Mouse (Mus musculus): ENCODE data around the gene Abcc4. TPM values are rescaled to one million over a fixed set of nuclear protein-coding genes. Genes with fewer than 3 reads are reported as not detected.

The Abcc4 gene
- polyA plus RNA-seq, 1 experiment = 0.06 TPM

GRCm38 (mm10) chr14:118735114-118735513 lies 29.1 kb upstream of the Abcc4 start:
- no peaks in the 10 kb centered on the region for H3K9me3 ChIP-seq (ENCODE audit: control insufficient read depth, low read length)
- TF ChIP-seq GATA1 (IDR thresholded peaks at IDR 0.05; ENCODE audit: low read length) = no peak
- no peak for TF ChIP-seq TAL1 (IDR thresholded peaks at IDR 0.05; ENCODE audit: low read length)
- H3K27me3 ChIP-seq (ENCODE audit: control insufficient read depth) = 0 out of 2 replicates have a peak, but pooled peaks cover 2% of the 10 kb centered on the region
- H3K4me1 ChIP-seq (ENCODE audit: control insufficient read depth) = no peaks in the 10 kb centered on the region
- no peaks in the 10 kb centered on the region for H3K36me3 ChIP-seq (ENCODE audit: control insufficient read depth)
- no peak overlapping the region for H3K4me3 ChIP-seq (replicated peaks)

GRCm38 (mm10) chr14:118733146-118733545 lies 27.1 kb upstream of the Abcc4 start:
- no peaks in the 10 kb centered on the region for H3K9me3 ChIP-seq (ENCODE audit: control insufficient read depth, low read length)
- no peak overlapping the region for H3K4me3 ChIP-seq (replicated peaks)
- H3K36me3 ChIP-seq (ENCODE audit: control insufficient read depth) = no peaks in the 10 kb centered on the region
- TF ChIP-seq TAL1 (IDR thresholded peaks at IDR 0.05; ENCODE audit: low read length) = no peak
- TF ChIP-seq GATA1 (IDR thresholded peaks at IDR 0.05; ENCODE audit: low read length) = no peak
- H3K4me1 ChIP-seq (ENCODE audit: control insufficient read depth) = no peaks in the 10 kb centered on the region
- H3K27me3 ChIP-seq (ENCODE audit: control insufficient read depth) = 0 out of 2 replicates have a peak, but pooled peaks cover 2% of the 10 kb centered on the region

- Histone ChIP-seq H3K4me3 (replicated peaks) (no peak overlapping the region), H3K4me1 (ENCODE audit: control insufficient read depth) (no peaks in the 10 kb centered on the region), H3K9me3 (ENCODE audit: control insufficient read depth, low read length) (no peaks in the 10 kb centered on the region), H3K36me3 (ENCODE audit: control insufficient read depth) (no peaks in the 10 kb centered on the region), H3K27me3 (ENCODE audit: control insufficient read depth) (no peaks in the 10 kb centered on the region)
- TF ChIP-seq TAL1 (IDR thresholded peaks at IDR 0.05; ENCODE audit: low read length) (no peak), GATA1 (IDR thresholded peaks at IDR 0.05; ENCODE audit: low read length) (no peak)
These were observed 24.6 kb upstream of the Abcc4 start for GRCm38 (mm10) chr14:118730631-118731030.

GRCm38 (mm10) chr14:118725467-118725866 lies 19.4 kb upstream of the Abcc4 start:
- H3K9me3 ChIP-seq (ENCODE audit: control insufficient read depth, low read length) = no peaks in the 10 kb centered on the region
- no peak overlapping the region for H3K4me3 ChIP-seq (replicated peaks)
- H3K36me3 ChIP-seq (ENCODE audit: control insufficient read depth) = no peaks in the 10 kb centered on the region
- H3K4me1 ChIP-seq (ENCODE audit: control insufficient read depth) = no peaks in the 10 kb centered on the region
- no peak for TF ChIP-seq GATA1 (IDR thresholded peaks at IDR 0.05; ENCODE audit: low read length)
- TF ChIP-seq TAL1 (IDR thresholded peaks at IDR 0.05; ENCODE audit: low read length) = no peak
- peaks cover 6% of the 10 kb centered on the region for H3K27me3 ChIP-seq (ENCODE audit: control insufficient read depth)

GRCm38 (mm10) chr14:118723920-118724693 lies 18.1 kb upstream of the Abcc4 start:
- peaks cover 6% of the 10 kb centered on the region for H3K27me3 ChIP-seq (ENCODE audit: control insufficient read depth)
- no peak overlapping the region for H3K4me3 ChIP-seq (replicated peaks)
- no peaks in the 10 kb centered on the region for H3K4me1 ChIP-seq (ENCODE audit: control insufficient read depth)
- no peaks in the 10 kb centered on the region for H3K36me3 ChIP-seq (ENCODE audit: control insufficient read depth)
- no peaks in the 10 kb centered on the region for H3K9me3 ChIP-seq (ENCODE audit: control insufficient read depth, low read length)
- TF ChIP-seq GATA1 (IDR thresholded peaks at IDR 0.05; ENCODE audit: low read length) = no peak
- TF ChIP-seq TAL1 (IDR thresholded peaks at IDR 0.05; ENCODE audit: low read length) = no peak

- H3K9me3 ChIP-seq (ENCODE audit: control insufficient read depth, low read length) = no peaks in the 10 kb centered on the region
- no peak for TF ChIP-seq GATA1 (IDR thresholded peaks at IDR 0.05; ENCODE audit: low read length)
- TF ChIP-seq TAL1 (IDR thresholded peaks at IDR 0.05; ENCODE audit: low read length) = no peak
- peaks cover 17% of the 10 kb centered on the region for H3K27me3 ChIP-seq (ENCODE audit: control insufficient read depth)
- no peaks in the 10 kb centered on the region for H3K4me1 ChIP-seq (ENCODE audit: control insufficient read depth)
- no peaks in the 10 kb centered on the region for H3K36me3 ChIP-seq (ENCODE audit: control insufficient read depth)
- H3K4me3 ChIP-seq (replicated peaks) = no peak overlapping the region
These were observed 13.7 kb upstream of the Abcc4 start for GRCm38 (mm10) chr14:118719566-118720174.

GRCm38 (mm10) chr14:118718576-118718975 lies 12.6 kb upstream of the Abcc4 start:
- no peaks in the 10 kb centered on the region for H3K36me3 ChIP-seq (ENCODE audit: control insufficient read depth)
- TF ChIP-seq TAL1 (IDR thresholded peaks at IDR 0.05; ENCODE audit: low read length) (no peak), GATA1 (IDR thresholded peaks at IDR 0.05; ENCODE audit: low read length) (no peak)
- peaks cover 28% of the 10 kb centered on the region for H3K27me3 ChIP-seq (ENCODE audit: control insufficient read depth)
- no peak overlapping the region for H3K4me3 ChIP-seq (replicated peaks)
- no peaks in the 10 kb centered on the region for H3K4me1 ChIP-seq (ENCODE audit: control insufficient read depth)
- no peaks in the 10 kb centered on the region for H3K9me3 ChIP-seq (ENCODE audit: control insufficient read depth, low read length)

GRCm38 (mm10) chr14:118716372-118717312 lies 10.6 kb upstream of the Abcc4 start:
- no peak overlapping the region for H3K4me3 ChIP-seq (replicated peaks)
- H3K9me3 ChIP-seq (ENCODE audit: control insufficient read depth, low read length) = no peaks in the 10 kb centered on the region
- peaks cover 4% of the 10 kb centered on the region for H3K4me1 ChIP-seq (ENCODE audit: control insufficient read depth)
- no peaks in the 10 kb centered on the region for H3K36me3 ChIP-seq (ENCODE audit: control insufficient read depth)
- TF ChIP-seq TAL1 (IDR thresholded peaks at IDR 0.05; ENCODE audit: low read length) (no peak), GATA1 (IDR thresholded peaks at IDR 0.05; ENCODE audit: low read length) (no peak)
- H3K27me3 ChIP-seq (ENCODE audit: control insufficient read depth) = peaks cover 43% of the 10 kb centered on the region

Measured in erythroblast, embryonic 14.5 days (primary cell).